Mouse (Mus musculus): ENCODE data around the gene Ube2b.

The Ube2b gene

DNA sequence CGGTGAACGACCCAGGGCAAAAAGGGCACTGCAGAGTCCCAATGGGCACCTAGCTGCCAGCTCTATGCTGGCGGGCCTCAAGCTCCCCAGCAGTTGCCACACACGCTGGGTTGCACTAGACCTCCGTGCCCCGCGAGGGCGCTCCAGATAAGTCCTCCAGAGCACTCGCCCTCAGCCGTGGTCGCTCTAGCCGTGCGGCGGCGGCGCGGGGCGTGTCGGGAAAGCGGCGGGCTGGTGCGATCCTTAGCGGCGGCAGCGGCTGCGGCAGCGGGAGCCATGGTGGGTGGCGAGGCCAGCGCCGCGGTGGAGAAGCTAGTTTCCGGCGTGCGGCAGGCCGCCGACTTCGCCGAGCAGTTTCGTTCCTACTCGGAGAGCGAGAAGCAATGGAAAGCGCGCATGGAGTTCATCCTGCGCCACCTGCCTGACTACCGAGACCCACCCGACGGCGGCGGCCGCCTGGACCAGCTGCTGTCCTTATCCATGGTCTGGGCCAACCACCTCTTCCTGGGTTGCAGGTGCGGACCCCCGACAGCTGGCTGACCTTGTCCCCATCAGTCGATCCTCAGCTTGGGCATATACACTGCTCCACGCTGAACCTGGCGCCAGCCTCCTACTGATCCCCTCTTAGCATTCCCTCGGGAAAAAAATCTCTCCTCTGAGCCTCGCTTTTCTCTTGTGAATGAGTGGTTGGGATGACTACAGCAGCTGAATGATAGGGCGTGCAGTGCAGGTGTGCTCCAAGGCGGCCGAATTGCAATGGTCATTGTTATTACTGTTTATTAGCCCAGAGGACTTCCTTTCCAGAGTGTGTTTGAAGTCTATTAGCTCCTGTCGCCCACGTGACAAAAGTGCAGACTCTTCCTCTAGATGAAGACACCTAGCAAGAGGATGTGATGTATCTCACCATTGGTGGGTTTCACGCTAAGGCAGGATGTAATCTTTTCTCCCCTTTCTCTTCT is 32.8 kb downstream of the Ube2b start, which contains the start of gene Cdkn2aipnl:
TSS of gene Cdkn2aipnl (plus strand) at position 219 of the 959 bp plus-strand sequence.
- peak; percentile 92 to 95 for DNase-seq

DNA sequence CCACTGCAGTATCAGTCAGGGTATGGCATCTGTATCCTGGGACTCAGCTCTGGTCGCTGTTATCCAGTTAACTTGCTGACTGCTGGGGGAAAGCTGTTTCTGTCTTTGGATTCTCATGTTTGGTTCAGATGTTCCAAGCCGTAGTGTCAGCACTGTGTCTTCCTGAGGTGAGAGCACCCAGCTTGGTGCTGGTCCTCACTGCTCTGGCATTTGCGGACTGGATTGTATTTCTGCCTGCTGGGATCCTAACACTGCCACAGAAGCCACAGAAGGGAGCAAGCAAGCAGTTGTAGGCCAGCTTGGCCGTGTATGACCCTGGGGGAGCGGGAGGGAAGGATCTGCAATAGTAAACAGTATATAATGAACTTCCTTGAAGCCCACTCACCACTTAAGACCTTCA is 33.9 kb downstream of the Ube2b start:
- no peak for DNase-seq

DNA sequence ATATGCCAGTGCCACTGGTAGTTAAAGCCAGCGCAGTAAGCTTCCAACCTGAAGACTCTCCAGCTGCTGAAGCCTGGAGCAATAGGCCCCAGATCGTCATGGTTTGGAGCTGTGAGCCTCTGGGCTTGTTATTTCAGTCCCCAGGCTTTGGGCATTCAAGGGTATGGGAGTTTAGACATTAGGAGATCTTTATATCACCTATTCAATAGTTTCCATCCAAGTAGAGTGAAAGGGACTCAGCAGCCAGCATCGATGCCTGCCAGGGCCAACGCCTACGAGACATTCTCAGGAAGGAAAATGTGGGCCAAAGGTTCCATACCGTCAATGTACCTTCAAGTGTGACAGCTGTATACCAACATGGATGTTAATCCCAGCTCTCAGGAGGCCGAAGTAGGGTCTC is 38.3 kb downstream of the Ube2b start:
- no peak for DNase-seq

DNA sequence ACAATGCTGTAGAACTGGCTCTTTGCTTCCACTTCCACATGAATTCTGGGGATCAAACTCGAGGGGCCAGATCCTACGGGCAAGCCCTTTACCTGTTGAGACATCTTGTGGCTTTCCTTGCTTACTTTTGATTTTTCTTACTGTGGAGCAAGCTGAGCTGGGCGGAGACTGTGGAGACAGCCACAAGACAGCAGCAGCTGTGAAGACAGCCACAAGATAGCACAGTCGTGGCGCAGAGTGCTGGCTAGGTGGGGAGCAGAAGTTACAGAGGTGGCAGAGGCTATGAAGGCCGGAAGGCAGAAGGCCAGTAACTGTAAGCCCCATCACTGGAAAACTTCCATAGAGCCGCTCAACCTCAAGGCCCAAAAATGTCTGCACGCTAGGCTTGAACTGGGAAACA is 38.8 kb downstream of the Ube2b start:
- DNase-seq = peak; percentile 50 to 69

DNA sequence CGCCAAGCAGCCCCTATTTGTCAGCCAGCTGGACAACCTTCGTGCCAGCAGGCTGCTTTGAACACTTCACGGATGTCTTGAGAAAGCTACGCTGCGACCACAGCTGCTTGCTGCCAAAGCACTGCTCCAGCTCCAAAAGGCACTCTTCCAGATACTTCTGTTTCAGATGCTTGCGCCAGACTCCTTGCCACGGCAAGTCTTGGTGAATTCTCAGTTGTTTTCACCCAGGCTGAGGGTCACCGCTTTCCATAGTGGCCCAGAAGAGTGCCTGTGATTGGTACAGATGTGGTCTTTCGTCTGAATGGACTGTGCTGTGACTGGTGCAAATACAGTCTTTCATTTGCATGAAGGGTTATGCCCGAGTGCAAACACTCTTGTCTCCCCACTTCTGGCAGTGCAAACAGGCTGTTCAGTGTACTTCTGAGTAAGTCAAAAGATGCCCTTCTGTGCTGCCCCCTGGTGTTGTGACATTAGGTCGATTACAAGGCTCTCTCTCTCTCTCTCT is 39.5 kb downstream of the Ube2b start:
- DNase-seq = peak in 1 of 2 experiments; percentile 48

DNA sequence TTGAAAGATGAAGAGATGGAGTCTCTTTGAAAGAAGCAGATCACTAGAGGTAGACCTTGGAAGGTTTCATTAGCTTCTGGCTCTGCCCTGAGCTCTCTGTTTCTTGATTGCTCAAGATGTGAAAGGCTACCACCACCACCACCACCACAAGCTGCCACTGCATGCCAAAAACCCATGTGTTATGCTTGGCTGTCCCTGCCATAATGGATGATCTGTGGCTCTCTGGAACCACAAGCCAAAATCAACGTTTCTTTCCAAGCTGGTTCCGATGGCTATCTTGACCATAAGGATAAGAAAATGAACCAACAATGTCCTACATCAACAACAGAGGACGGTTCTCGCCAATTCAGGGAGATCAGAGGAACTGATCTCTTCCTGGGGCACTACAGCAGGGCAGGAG is 40.5 kb downstream of the Ube2b start:
- DNase-seq = no peak

DNA sequence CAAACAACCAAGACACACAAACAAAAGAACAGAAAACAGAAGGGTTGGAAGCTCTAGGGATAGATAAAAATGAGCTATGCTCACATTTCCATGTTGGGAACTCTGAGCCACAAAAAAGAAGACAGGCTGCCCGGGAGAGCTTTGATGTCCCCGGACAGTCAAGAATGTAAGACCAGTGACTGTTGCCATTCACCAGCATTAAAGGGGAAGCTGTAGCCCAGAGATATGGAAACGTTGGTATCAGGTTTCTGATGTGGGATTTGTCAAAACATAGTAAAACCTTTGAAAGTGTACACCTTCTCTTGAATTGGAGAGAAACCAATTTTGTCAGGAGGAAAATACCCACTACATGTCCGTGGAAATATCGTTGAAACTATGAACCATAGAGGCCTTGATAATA is 41.1 kb downstream of the Ube2b start:
- no peak for DNase-seq

DNA sequence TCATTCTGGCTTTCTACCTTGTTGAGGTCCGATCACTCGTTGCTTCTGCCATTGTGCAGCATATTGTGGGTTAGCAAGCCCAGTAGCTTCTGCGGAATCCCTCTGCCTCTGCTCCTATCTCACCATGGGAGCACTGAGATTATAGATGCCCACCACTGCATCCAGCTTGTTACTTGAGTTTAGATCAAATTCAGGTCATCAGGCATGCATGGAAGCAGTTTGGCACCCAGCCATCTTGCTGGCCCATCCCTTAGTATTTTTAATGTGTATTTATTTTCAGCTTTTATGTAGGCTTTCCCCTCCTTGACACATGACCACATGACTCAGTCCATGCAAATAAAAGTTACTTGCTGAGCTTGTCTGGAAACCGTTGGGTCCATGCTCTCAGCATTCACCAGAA is 42.8 kb downstream of the Ube2b start:
- no peak for DNase-seq

DNA sequence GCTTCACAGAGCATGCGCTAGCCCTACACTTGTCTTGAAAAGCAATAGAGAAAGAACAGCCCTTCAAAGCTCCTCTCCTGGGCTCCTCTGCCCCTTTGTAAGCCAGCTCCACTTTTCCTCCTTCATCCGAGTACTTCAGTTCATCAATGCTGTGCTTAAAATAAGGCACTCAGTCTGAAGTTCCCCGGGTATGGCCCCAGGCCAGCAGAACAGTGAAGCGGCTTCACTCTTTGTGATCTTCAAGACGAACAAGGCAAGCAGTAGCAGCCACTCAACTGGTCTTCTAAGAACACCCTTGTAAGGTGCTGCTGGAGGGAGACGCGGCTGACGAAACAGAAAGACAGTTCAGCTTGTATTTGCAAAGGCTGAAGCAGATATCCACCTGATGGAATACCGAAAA is 44.5 kb downstream of the Ube2b start:
- DNase-seq = no peak

DNA sequence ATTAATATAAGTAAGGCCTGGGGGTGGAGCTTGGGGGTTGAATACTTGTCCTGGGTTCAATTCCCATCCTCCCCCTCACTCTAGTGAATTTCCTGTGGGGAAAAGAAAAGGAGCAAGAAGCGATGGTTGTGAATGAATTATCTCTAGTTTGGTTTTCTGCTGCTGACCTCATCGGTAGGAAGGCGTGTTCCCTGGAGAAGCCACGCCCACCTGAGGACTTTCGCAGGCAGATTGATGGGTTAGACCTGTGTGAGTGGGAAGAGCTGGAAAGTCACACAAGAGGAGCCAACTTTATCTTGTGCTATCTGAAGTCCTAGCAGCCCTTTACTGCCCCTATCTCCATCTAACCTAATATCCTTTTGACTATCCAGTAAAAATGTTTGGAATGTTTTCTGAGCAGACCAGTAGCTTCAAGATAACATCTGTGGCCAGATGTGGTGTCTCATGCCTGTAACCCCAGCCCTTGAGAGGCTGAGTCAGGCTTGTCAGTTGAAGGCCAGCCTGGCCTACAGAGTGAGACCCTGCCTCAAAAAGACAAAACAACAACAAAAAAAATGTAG is 48.6 kb downstream of the Ube2b start:
- DNase-seq = no peak

DNA sequence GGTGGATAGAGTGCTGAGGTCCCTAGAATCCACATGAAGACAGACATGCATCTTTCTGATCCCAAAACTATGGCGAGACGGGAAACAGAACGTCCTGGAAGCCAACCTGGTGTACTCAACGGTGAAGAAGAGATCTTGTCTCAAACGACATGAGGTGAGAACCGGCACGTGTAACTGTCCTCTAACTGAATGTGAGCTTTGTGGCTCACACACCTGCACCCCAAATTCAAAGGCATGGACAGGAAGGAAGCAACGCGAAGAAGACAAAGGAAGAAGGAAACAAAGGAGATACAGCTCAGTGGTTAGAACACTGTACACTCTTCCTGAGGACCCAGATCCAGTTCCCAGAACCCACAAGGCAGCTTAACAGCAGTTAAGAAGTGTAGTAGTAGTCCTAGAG is 50.6 kb downstream of the Ube2b start:
- DNase-seq = peak; percentile 66 to 83

DNA sequence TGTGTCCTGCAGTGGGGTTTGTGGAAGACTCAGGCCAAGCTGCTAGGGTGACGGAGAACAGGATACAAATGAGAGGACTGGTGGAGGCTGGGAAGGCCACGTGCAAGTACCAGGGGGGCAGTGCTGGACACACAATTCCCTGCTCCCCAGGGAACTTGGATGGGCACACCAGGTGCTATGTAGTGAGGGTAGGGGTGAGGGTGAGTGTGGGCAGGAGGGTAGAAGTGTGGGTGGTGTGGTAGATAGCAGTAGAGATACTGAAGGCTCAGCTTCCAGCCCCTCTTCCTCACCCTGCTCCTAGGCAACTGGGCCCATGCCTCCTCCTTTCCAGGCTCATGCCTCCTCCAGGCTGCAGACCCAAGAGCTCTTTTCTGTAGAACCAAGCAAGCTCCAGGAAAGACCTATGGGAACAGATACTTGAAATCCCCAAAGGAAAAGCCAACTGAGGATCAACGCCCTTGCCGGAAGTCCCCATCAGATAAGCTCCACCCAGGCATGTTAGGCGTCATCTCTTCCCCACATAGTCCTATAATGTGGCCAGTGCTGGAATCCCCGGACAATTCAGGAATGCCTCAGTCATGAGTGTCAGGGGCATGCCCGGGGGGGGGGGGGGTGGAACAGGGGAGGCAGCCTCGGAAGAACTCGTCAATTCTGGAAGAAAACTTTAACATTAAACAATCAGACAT is 51.3 kb downstream of the Ube2b start:
- DNase-seq = peak in 1 of 2 experiments; percentile 51

DNA sequence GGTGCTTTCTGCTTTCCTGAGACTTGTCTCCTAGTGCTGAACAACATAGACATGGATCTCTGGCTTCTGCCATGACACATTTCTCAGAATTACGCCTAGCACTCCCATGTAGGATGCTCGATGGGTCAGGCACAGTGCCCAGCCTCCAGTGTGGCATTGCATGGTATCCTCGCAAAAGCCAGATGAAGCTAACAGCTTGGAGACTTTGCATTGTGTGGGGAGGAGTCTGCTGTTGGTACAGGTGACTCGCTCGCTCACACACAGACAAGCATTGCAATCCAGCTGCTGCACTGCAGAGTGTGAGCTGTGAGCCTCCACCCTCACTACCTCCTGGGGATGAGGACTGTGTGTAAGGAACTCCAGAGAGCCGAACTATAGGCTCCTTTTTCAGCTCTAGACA is 54.4 kb downstream of the Ube2b start:
- DNase-seq = no peak

DNA sequence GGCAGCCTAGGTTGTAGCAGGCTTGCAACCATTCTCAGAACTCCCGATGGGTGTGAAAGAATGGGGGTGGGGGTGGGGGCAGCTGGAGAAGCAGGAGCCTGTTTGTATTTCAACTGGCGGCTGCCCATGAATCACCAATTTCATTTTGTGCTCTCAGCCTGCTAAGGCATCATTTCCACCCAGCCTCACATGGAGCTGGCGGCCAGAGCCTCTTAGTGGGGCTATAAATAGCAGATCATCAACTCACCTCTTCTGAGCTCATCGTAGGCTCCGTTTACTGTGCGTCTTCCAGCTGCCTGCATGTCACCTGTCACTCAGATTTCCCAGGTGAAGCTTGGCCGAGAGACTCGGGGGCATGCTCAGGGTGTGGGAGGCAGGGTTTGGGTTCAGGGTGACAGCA is 55.0 kb downstream of the Ube2b start:
- DNase-seq = peak in 1 of 2 experiments; percentile 39

DNA sequence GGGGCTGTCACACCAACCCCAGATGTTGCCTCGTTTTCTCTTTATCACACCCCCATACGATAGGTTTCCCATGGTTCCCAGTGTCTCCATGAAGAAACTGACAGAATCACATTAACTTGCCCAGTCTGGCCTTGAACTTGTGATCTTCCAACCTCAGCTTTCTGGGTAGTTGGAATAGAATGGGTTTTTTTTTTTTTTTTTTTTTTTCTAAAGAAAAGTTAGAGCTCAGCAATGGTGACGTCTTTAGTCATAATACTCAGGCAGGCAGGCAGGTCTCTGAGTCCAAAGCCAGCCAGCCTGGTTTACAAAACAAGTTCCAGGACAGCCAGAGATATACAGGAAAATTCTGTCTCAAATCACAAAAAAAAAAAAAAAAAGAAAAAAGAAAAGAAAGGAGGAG is 56.3 kb downstream of the Ube2b start:
- DNase-seq = no peak

DNA sequence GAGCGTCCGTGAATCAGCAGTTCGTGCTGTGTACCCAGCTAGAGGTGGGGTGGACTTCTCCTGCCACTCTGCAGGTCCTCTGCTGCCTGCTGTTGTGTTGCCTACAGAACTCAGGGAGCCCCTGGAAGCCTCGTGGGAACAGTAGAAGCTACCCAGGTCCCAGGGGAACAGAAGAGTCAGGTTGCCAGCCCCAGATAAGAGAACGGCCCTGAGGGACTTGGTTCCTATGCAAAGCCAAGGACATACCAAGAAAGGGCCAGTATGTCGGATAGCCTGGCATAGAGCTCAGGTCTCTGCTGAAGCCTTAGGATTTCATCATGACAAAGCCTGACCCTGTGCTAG is 57.1 kb downstream of the Ube2b start:
- no peak for DNase-seq

DNA sequence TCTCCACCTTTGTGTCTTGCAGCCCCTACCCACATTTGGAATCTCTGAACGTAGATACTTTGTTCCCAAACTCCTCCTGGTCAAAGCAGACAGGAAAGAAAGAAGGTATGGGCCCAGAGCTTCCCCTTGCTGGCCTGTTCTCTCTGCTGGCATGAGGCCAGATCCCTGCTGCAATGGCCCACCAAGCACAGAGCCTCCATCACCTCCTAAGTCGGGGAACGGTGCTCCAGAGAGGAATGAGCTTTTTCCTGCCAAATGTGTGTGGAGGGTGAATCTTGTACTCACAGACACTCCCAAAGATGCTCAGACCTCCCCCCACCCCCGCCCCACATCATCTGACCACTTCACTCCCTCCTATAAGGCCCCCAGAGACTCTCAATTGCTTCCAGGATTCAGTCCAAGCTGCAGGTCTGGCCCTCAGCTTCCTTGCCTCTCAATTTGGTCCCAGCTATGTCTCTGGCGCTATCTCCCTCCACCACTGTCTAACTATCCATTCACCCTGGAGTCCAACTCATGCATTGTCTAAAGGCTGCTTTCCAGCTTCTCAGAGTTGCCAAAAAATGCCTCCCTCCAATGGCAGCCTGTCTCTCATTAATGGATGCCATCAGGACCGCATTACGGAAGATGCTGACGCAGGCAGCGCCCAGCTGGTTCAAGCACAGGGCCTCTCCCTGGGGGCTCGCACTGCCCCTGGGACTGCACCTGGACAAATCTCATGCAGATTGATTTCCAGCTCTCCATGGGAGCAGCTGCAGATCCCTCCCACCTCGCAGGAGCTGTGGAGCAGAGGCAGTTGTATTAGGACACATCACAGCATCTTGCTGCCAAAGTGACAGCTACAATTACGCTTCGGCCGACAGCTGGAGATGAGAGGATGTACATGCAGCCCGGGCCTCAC is 57.7 kb downstream of the Ube2b start:
- no peak for DNase-seq

DNA sequence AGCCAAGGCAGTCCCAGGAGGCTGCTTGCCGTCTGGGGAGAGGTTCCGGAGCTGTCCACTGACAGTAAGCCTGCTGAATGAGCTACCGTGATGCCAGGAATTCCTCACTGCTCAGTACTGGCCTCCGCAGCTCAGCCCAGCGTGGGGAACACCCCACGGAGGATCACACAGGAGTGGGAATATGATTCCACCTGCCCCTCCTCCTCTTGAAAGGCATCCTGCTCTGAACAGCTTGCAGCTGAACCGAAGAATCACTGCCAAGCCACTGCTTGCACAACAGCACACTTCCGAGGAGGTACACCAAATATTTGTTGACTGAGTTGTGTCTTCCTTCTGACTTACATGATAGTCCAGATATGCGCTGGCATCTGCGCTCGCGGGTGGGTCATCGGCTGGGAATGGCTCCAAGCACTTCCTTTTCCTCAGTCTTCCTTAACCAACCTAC is 60.0 kb downstream of the Ube2b start:
- DNase-seq = no peak

DNA sequence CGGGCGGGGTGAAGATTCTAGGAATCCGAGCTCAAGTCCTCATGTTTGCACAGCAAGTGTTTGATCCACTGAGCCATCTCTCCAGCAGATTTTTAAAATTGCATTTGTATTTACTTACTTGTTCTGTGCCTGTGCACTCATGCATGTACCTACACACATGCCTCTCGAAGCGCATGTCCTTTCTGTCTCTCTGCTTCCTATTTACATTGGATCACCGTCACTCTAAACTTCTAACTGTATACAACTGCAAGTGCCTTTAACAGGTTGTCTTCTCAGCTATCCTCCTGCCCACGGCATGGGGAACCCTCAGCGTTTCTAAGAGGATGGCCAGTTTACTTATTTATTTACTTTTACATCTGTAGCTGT is 61.0 kb downstream of the Ube2b start:
- DNase-seq = no peak

DNA sequence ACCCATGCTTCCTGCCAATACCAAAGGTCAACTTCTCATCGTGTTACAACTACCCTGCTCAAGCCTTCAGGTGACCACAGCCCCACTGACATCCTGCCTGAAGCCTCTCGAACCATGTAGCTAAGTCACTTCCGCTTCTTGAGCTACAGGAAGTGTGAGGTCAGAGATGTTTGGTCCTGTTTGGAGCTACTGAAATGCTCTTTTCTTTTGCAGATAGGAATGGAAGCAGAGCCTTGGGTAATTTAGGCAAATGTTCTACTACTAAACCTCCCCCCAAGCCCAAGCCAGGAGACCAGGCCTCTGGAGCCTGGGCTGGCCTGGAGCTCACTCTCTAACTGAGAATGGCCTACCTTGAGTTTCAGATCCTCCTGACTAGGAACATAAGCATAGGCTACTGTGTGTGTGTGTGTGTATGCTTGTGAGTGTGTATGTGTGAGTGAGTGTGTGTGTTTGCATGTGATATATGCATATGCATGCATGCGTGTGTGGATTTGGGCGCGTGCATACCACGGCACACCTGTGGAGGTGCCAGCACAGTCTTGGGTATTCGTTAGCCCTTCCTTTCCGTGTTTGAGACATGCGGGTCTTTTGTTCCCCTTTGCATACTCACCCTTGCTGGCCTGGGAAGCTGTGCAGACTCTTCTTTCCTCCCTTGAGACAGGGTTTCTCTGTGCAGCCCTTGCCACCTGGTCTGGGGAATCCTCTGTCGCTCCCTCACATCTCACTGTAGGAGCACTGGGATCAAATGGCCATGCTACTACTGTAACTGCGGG is 61.6 kb downstream of the Ube2b start:
- peak in 1 of 2 experiments; percentile 60 for DNase-seq

DNA sequence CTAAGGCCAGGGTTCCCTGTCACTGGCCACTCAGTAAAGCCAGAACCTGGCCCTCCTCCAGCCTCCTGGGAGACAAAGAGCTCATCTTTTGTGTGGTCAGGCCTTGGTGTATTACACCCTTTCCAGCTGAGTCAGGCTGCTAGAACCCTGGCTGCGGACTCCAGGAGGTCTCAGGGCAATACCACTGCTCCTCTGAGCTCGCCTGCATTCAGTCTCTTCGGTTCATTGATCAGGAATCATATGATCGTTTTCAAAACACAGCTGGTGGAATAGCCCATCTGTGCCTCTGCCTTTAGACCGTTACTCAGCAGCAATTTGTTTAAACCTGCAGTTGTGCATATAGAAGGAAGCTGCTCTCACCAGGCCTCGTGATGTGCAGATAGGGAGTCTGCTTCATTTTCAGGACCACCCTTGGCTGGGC is 63.2 kb downstream of the Ube2b start:
- DNase-seq = no peak

Data from thymus, adult 18-20 months (tissue).